Mouse (Mus musculus): ENCODE data around the gene Synpo2l.
A peak's percentile ranks its signal among the peaks of the same experiment; 100 is the strongest.
"Not testable (repeated sequence)": the region's sequence is repeated elsewhere in the genome, so short reads cannot be mapped to it uniquely, and the experiment has no call there.

The Synpo2l gene

DNA sequence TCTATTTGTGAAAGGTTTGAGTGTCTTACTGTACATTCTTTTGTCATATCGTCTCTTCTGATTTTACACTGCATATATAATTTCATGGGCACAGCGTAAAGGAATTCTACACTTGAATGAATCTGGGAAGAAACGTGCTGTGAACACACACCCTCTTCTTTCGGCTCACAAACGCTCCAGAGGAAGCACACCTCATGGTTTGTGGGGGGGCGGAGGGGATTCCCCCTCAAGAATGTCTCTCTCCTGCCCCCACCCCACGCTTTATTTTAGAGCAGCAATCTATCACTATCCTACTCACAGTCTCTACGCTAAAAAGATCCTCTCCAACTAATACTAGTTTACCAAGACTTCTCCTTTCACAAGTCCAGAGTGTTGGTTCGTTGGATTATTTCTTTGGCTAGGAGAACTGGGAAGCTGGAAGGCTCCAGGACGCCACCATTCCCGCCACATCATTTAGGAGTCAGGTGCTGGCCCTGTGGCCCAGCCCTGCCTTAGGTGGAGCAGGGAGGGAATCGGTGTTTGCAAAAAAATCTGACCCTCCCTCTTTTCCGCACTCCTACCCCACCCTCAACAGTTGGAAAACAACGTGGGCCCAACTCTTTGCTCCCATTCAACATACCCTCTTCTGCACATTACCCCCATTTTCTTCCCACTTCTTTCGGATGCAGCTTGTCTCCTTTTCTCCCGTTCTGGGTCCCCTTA, 28.1 kb downstream of the Synpo2l start:
- DNase-seq, result peak; percentile 41 to 47

GRCm38 (mm10) chr14:20638702-20639101, 29.5 kb downstream of the Synpo2l start:
- DNase-seq, result no peak

DNA sequence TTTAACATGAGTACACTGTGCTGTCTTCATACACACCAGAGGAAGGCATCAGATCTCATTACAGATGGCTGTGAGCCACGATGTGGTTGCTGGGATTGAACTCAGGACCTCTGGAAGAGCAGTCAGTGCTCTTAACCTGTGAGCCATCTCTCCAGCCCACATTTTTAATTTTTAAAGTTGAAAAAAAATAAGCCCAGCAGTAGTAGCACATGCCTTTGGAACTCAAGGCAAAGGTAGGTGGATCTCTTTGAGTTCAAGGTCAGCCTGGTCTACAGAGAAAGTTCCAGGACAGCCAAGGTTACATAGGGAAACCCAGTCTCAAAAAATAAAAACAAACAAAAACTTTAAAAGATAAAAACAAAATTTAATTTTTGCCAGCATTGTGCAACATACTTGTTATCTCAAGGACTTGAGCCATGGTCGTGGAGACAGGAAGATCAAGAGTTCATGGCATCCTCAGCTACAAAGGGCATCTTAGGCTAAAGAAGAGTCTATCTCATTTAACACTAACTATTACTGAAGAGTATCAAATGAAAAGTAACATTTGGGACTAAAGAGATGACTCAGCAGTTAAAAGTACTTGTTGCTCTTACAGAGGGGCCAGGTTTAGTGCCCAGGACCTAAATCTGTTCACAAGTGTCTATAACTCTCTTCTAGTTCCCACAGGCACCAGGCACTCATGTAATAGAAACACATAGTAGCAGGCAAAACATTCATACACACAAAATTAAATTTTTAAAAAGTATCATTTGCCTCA, 30.2 kb downstream of the Synpo2l start:
- no peak for DNase-seq

- DNase-seq, result not testable (repeated sequence)
Observed at GRCm38 (mm10) chr14:20636968-20637367, 31.2 kb downstream of the Synpo2l start.

GRCm38 (mm10) chr14:20635546-20635945, 32.6 kb downstream of the Synpo2l start:
- no peak for DNase-seq

GRCm38 (mm10) chr14:20631253-20631652, 36.9 kb downstream of the Synpo2l start:
- no peak for DNase-seq

- DNase-seq, result peak; percentile 20 to 30
Observed at GRCm38 (mm10) chr14:20626971-20627370, 41.2 kb downstream of the Synpo2l start.

GRCm38 (mm10) chr14:20626447-20626846, 41.7 kb downstream of the Synpo2l start:
- no peak for DNase-seq

- DNase-seq, result no peak
Observed at GRCm38 (mm10) chr14:20622907-20623306, 45.2 kb downstream of the Synpo2l start.

DNA sequence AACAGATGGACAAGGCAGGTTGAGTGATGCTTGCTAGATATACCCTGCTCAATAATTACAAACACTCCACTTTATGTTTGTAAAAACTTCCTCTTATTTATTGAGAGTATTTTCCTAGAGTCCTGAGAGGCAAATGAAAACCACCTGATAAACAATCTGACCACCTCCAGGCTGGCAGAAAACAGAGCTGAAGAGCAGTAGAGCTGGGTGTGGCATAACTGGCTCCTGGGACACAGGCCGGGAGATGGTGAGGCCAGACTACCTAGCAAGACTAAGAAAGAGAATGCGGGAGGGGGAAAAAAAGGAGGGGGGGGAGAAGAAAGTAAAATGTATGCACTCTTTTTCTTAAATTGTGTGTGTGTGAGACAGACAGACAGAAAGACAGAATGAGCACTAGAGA, 45.7 kb downstream of the Synpo2l start:
- no peak for DNase-seq

- no peak for DNase-seq
Observed at GRCm38 (mm10) chr14:20621903-20622302, 46.3 kb downstream of the Synpo2l start.

- no peak for DNase-seq
Observed at GRCm38 (mm10) chr14:20619131-20619530, 49.0 kb downstream of the Synpo2l start.

- no peak for DNase-seq
Observed at GRCm38 (mm10) chr14:20618211-20618610, 49.9 kb downstream of the Synpo2l start.

DNA sequence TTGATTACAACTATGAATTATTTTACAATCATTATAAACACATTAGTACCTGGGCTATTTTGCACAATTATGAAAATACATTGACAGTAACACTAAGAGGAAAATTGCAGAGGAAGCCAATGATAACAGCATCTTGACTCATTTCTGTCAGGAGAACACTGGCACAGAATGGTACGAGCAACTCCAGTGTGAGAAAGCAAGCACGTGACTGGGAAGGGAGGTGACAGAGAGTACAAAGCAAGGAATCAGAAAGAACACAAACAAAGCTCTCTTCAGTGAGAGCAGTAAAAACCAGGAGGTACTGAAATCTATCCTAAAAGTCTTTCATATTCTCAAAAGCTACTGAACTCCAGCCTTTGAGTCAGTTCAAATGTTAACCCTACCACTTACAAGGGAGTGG, 51.7 kb downstream of the Synpo2l start:
- no peak for DNase-seq

GRCm38 (mm10) chr14:20615075-20615474, 53.1 kb downstream of the Synpo2l start:
- DNase-seq, result no peak

DNA sequence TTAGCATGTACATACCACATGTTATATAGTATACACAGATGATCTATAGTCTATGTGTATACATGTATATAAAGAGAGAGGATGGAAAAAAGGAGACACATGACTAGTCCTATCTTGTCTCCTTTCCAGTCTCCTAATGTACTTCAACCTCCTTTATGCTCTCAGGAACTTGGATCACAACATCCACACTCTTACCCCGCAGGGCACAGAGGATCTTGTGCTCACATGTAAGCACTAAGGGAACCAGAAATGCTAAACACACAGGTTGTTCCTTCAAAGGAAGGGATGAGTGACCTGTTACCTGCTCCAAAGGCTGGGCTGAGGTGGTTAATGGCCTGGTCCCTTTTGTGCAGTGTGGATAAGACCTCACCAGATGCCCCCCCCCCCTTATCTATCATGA, 55.3 kb downstream of the Synpo2l start:
- DNase-seq, result no peak

DNA sequence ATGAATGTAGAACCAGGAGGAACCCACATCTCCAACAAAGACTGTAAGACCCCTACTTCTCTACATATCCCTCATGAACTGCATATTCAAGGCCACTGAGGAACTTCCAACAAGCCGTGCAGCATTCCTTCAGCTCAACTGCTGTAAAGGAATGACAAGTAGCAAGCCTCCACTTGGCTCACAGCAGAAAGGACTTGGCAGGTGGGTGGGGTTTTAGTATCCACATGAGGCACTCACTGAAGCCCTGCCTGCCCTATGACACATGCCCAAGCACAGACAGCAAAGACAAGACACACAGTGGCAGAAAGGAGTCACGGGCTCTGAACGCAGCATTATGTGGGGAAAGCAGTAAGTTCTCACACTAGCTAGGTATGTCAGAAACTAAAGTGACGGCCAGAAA, 58.0 kb downstream of the Synpo2l start:
- no peak for DNase-seq

- no peak for DNase-seq
Observed at GRCm38 (mm10) chr14:20609519-20609918, 58.6 kb downstream of the Synpo2l start.

All from cerebellum, postnatal 10 days (tissue).